Mouse (Mus musculus): ENCODE measurements around the gene 9830107B12Rik.
A peak's percentile ranks its signal among the peaks of the same experiment; 100 is the strongest.

DNA sequence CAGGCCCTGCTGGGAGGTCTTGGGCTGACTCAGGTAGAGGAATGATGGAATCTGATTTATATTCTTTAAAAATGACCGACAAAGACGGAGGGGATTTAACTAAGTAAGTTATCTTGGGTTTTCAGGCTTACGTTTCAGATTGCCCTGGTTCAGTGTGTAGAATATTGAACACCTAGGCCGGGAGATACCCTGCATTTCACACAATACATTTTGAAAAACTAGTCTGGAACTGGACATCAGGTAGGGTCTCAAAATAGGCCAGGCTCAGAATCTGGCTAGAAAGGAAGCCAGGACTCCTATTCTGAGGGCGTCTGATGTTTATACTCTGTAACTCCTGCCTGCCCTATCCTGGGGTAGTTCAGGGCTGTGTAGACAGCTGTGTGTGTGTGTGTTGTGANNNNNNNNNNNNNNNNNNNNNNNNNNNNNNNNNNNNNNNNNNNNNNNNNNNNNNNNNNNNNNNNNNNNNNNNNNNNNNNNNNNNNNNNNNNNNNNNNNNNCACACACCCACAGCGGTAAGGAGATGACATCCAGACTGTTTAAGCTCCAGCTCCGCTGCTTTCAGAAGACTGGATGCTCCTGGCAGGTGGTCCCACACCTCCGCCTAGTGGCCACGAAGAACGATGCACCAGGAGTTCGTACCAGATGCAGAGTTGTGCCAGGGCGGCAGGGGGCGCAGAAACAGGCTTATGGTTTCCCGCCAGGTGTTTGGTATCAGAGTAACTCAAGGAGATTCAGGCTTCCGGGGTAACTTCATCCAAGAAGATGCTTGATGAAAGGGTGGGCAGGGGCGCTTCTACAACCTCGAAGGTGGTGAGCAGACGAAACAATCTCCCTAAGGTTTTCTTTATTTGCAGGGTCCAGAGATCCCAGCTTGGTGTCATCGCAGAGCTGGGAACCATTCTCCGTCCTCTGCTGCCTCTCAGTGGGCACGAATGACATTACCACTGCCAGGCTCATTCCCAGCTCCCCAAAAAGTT, 45.3 kb downstream of the 9830107B12Rik start:
- TF ChIP-seq POLR2A (IDR thresholded peaks at IDR 0.05; ENCODE audit: borderline replicate concordance, insufficient read depth, low read length) (no peak), CTCF (IDR thresholded peaks at IDR 0.05; ENCODE audit: borderline replicate concordance, insufficient read depth, low read depth, low read length) (peak; percentile 86)

Data from cerebellum, adult 2 months (tissue).